Mouse (Mus musculus) liver, embryonic 16.5 days (tissue): ENCODE data around the gene Hapln3. TPM values are rescaled to one million over a fixed set of nuclear protein-coding genes. Genes with fewer than 3 reads are reported as not detected.

ENCODE experiments used
- ATAC-seq: fragments of 200-750 bp; cut with Nextera tagmentation; 2 replicates; pipeline ENCODE4 v1.8.0; 2017; ENCODE audit warnings: low read depth, mild to moderate bottlenecking, moderate number of reproducible peaks, moderate library complexity
- H3K27ac ChIP-seq: fragments of 300-500 bp; sonication (generic); 2 replicates; pipeline ENCODE4 v1.5.1; 2014; ENCODE audit warnings: mild to moderate bottlenecking, low read length
- H3K27me3 ChIP-seq: fragments of 300-500 bp; sonication (generic); 2 replicates; pipeline ENCODE4 v1.6.1; 2014; ENCODE audit warnings: low read depth, low read length, mixed read lengths; ENCODE audit not compliant: control insufficient read depth, insufficient read depth
- H3K36me3 ChIP-seq: fragments of 300-500 bp; sonication (generic); 2 replicates; pipeline ENCODE4 v1.6.1; 2014; ENCODE audit warnings: mild to moderate bottlenecking; ENCODE audit not compliant: control insufficient read depth, insufficient read depth
- H3K4me1 ChIP-seq: fragments of 300-500 bp; sonication (generic); 2 replicates; pipeline ENCODE4 v1.6.1; 2014; ENCODE audit warnings: low read depth, low read length, mixed read lengths; ENCODE audit not compliant: control insufficient read depth
- H3K4me2 ChIP-seq: fragments of 300-500 bp; sonication (generic); 2 replicates; pipeline ENCODE4 v1.6.1; 2014; ENCODE audit warnings: low read depth, low read length, mixed read lengths
- H3K4me3 ChIP-seq: fragments of 300-500 bp; sonication (generic); 2 replicates; pipeline ENCODE4 v1.5.1; 2014; ENCODE audit warnings: low read depth, mild to moderate bottlenecking, low read length
- H3K9ac ChIP-seq: fragments of 300-500 bp; sonication (generic); 2 replicates; pipeline ENCODE4 v1.6.1; 2014; ENCODE audit warnings: low read depth, low read length
- H3K9me3 ChIP-seq: fragments of 300-500 bp; sonication (generic); replicated peaks from 2 replicates; pipeline ENCODE4 v1.6.1; 2016; ENCODE audit warnings: low read length; ENCODE audit not compliant: control insufficient read depth
- WGBS: fragments of 180-500 bp; shearing (Covaris S2); extraction: QIAGEN DNeasy Blood & Tissue Kit; methylation state at CpG from one replicate; pipeline ENCODE4 v1.1.7; 2014; ENCODE audit not compliant: insufficient replicate concordance; 5-methylcytosine and 5-hydroxymethylcytosine counted together
- polyA plus RNA-seq: library from polyadenylated mRNA; unstranded; fragments of >200 nt; fragmentation: Nextera tagmentation; extraction: Ambion mirVana; gene quantifications from 2 replicates; pipeline ENCODE4 v1.2.1, GENCODE M21; 2015

Hapln3 gene
- polyA plus RNA-seq: 0.09 and 0.12 TPM in 2 replicates

GRCm38 (mm10) chr7:79130843-79131444 lies at the start of gene Hapln3:
TSS of gene Hapln3 (minus strand) at chr7:79131018.
- H3K27me3 ChIP-seq: peaks cover 6% of the 10 kb centered on the region
- no peak within 1 kb of the TSS for H3K4me3 ChIP-seq
- no peaks in the 10 kb centered on the region for H3K4me1 ChIP-seq
- ATAC-seq: no peak
- H3K36me3 ChIP-seq: no peaks in the 10 kb centered on the region
- H3K4me2 ChIP-seq: peak within 1 kb of the TSS; percentile 38; the same call in 1 of the 2 replicates
- H3K9me3 ChIP-seq: no peaks in the 10 kb centered on the region
- no peak within 1 kb of the TSS for H3K27ac ChIP-seq
- WGBS: 7% methylated on average over 19 of the region's 19 CpGs
- no peak within 1 kb of the TSS for H3K9ac ChIP-seq

GRCm38 (mm10) chr7:79173800-79174199 lies 43.0 kb upstream of the Hapln3 start:
- no peaks in the 10 kb centered on the region for H3K9me3 ChIP-seq
- WGBS: 50% methylated on average over 3 of the region's 3 CpGs
- H3K27me3 ChIP-seq: no peaks in the 10 kb centered on the region
- no peak overlapping the region for H3K4me2 ChIP-seq
- no peak overlapping the region for H3K27ac ChIP-seq
- no peak for ATAC-seq
- no peak overlapping the region for H3K4me3 ChIP-seq
- H3K4me1 ChIP-seq: no peaks in the 10 kb centered on the region; the same call in 1 of the 2 replicates
- no peaks in the 10 kb centered on the region for H3K36me3 ChIP-seq
- H3K9ac ChIP-seq: no peak overlapping the region

- Histone ChIP-seq H3K9ac (no peak overlapping the region), H3K36me3 (no peaks in the 10 kb centered on the region), H3K27me3 (no peaks in the 10 kb centered on the region), H3K4me3 (no peak overlapping the region), H3K9me3 (no peaks in the 10 kb centered on the region), H3K4me1 (no peaks in the 10 kb centered on the region; the same call in 1 of the 2 replicates), H3K4me2 (no peak overlapping the region), H3K27ac (0 out of 2 replicates have a peak overlapping the region, but pooled peaks have one; percentile 19)
- peak; percentile 75 for ATAC-seq
- 55% methylated on average over 1 of the region's 1 CpGs for WGBS
Measured at GRCm38 (mm10) chr7:79171782-79172181, 41.0 kb upstream of the Hapln3 start.

GRCm38 (mm10) chr7:79167006-79167562 lies 36.3 kb upstream of the Hapln3 start:
- H3K27ac ChIP-seq: no peak overlapping the region
- no peaks in the 10 kb centered on the region for H3K4me1 ChIP-seq
- ATAC-seq: no peak
- no peaks in the 10 kb centered on the region for H3K36me3 ChIP-seq
- H3K9ac ChIP-seq: no peak overlapping the region
- H3K4me2 ChIP-seq: no peak overlapping the region
- H3K4me3 ChIP-seq: no peak overlapping the region
- WGBS: 49% methylated on average over 14 of the region's 14 CpGs
- no peaks in the 10 kb centered on the region for H3K9me3 ChIP-seq
- no peaks in the 10 kb centered on the region for H3K27me3 ChIP-seq

- no peak overlapping the region for H3K4me2 ChIP-seq
- H3K4me1 ChIP-seq: no peaks in the 10 kb centered on the region
- H3K27ac ChIP-seq: no peak overlapping the region
- no peaks in the 10 kb centered on the region for H3K9me3 ChIP-seq
- no peak for ATAC-seq
- H3K9ac ChIP-seq: no peak overlapping the region
- H3K36me3 ChIP-seq: no peaks in the 10 kb centered on the region
- no peak overlapping the region for H3K4me3 ChIP-seq
- H3K27me3 ChIP-seq: no peaks in the 10 kb centered on the region
- 43% methylated on average over 1 of the region's 1 CpGs for WGBS
Measured at GRCm38 (mm10) chr7:79159406-79159805, 28.6 kb upstream of the Hapln3 start.

GRCm38 (mm10) chr7:79149522-79149921 lies 18.7 kb upstream of the Hapln3 start:
- no peak overlapping the region for H3K9ac ChIP-seq
- H3K9me3 ChIP-seq: no peaks in the 10 kb centered on the region
- no peak overlapping the region for H3K4me3 ChIP-seq
- H3K27ac ChIP-seq: no peak overlapping the region
- no peaks in the 10 kb centered on the region for H3K36me3 ChIP-seq
- ATAC-seq: 0 out of 2 replicates have a peak, but pooled peaks have one; percentile 17
- no peak overlapping the region; the same call in 1 of the 2 replicates for H3K4me2 ChIP-seq
- 20% methylated on average over 6 of the region's 6 CpGs for WGBS
- H3K4me1 ChIP-seq: peaks cover 4% of the 10 kb centered on the region
- H3K27me3 ChIP-seq: no peaks in the 10 kb centered on the region

- peak; percentile 90 for ATAC-seq
- H3K9me3 ChIP-seq: no peaks in the 10 kb centered on the region
- H3K4me1 ChIP-seq: peaks cover 4% of the 10 kb centered on the region
- peak within 1 kb of the TSS; percentile 66 for H3K4me3 ChIP-seq
- peak within 1 kb of the TSS; percentile 74 for H3K4me2 ChIP-seq
- 0% methylated on average over 39 of the region's 39 CpGs for WGBS
- peak within 1 kb of the TSS; percentile 62 for H3K9ac ChIP-seq
- H3K27me3 ChIP-seq: no peaks in the 10 kb centered on the region
- H3K27ac ChIP-seq: peak within 1 kb of the TSS; percentile 50
- H3K36me3 ChIP-seq: no peaks in the 10 kb centered on the region
Measured at GRCm38 (mm10) chr7:79148711-79149266, 18.0 kb upstream of the Hapln3 start, which contains the start of gene Mfge8. TSS of gene Mfge8 (minus strand) at chr7:79149060.

- 4% methylated on average over 20 of the region's 20 CpGs for WGBS
- H3K4me2 ChIP-seq: peak overlapping the region; percentile 74
- no peaks in the 10 kb centered on the region for H3K9me3 ChIP-seq
- peak overlapping the region; percentile 62 for H3K9ac ChIP-seq
- peaks cover 4% of the 10 kb centered on the region for H3K4me1 ChIP-seq
- H3K4me3 ChIP-seq: peak overlapping the region; percentile 66
- H3K27me3 ChIP-seq: no peaks in the 10 kb centered on the region
- H3K36me3 ChIP-seq: no peaks in the 10 kb centered on the region
- no peak for ATAC-seq
- H3K27ac ChIP-seq: peak overlapping the region; percentile 50; the same call in 1 of the 2 replicates
Measured at GRCm38 (mm10) chr7:79147931-79148653, 17.3 kb upstream of the Hapln3 start.
